Mouse (Mus musculus): ENCODE measurements around the gene Gm43720. TPM values are rescaled to one million over a fixed set of nuclear protein-coding genes. Genes with fewer than 3 reads are reported as not detected.
"Not testable (repeated sequence)": the region's sequence is repeated elsewhere in the genome, so short reads cannot be mapped to it uniquely, and the experiment has no call there.

Gm43720 gene
- polyA plus RNA-seq, 1 experiment from 2014 or later: 0.24 TPM

DNA sequence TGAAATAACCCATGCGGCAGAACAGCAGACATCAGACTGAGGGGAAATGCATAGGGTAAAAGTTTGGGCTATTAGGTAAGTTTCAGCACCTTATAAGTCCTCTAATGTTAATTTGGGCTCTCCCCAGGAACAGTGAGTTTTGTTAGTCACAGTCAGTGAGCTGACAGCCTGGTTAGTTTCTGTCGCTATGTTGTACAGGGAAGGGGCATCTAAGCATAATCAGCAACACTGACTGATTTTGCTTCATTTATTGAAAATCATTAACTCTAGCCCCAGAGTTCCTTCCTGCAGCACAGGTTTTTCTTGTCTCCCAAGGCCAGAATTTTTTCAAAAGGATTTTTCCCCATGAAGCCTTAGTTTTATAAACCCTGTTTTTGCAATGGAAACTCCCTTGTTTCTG, 46.0 kb downstream of the Gm43720 start:
- Histone ChIP-seq H3K27ac (no peak overlapping the region), H3K9me3 (no peaks in the 10 kb centered on the region), H3K36me3 (no peaks in the 10 kb centered on the region), H3K4me2 (no peak overlapping the region), H3K27me3 (no peaks in the 10 kb centered on the region), H3K9ac (no peak overlapping the region), H3K4me1 (no peaks in the 10 kb centered on the region), H3K4me3 (no peak overlapping the region)
- 77% methylated on average over 2 of the region's 2 CpGs for WGBS
- ATAC-seq (ENCODE audit: borderline replicate concordance, extremely low read depth, low FRiP score, low TSS enrichment): no peak

DNA sequence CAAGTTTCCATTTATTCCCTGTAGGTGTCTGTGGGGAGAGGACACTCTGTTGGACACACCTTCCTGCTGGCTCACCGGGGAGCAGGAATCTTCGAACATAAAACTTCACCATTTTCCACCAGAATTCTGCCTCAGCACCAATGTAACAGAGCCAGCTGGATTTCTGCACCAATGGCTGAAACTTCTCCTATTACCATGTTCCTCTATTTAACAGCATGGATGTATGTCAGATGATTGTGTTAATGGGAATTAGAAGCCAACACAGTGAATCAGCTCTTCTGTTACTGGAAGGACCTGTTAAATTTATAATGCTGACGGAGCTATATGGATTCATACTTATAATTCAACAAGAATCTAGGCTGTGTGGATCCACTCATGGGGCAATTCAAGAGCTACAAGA, 50.2 kb downstream of the Gm43720 start:
- Histone ChIP-seq H3K9ac (no peak overlapping the region), H3K4me3 (no peak overlapping the region), H3K36me3 (no peaks in the 10 kb centered on the region), H3K27me3 (no peaks in the 10 kb centered on the region), H3K27ac (no peak overlapping the region), H3K4me1 (no peaks in the 10 kb centered on the region), H3K4me2 (no peak overlapping the region), H3K9me3 (no peaks in the 10 kb centered on the region)
- no peak for ATAC-seq (ENCODE audit: borderline replicate concordance, extremely low read depth, low FRiP score, low TSS enrichment)
- WGBS: 85% methylated on average over 3 of the region's 3 CpGs

DNA sequence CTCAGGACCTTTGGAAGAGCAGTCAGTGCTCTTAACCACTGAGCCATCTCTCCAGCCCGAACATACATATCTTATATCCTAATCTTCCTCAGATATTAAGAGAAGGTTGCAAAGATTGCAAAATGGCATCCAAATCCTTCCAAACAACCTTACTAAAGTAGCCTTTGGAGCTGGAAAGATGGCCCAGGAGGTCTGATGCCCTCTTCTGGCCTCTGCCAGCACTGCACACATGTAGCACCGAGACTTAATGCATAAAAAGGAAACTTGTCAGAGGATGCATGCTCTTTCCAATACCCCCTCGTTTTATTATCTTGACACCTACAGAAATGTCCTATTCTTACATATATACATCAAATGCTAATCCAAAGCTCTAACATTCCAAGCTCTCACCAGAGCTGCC, 51.7 kb downstream of the Gm43720 start:
- H3K9ac ChIP-seq: no peak overlapping the region

DNA sequence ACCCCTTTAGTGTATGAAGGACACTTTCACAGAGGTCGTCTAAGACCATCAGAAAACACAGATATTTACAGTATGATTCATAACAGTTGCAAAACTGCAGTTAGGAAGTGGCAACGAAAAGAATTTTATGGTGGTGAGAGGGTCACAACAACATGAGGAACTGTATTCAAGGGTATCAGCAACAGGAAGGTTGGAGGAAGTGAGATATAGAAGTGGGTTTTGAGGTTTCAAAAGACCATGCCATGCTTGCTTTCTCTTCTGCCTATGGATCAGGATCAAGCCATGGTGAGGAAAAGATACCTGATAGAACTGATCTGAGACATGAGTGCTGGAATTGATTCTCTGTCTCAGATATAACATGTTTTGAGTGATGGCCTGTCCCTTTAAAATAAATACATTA, 52.4 kb downstream of the Gm43720 start:
- WGBS: 57% methylated on average over 2 of the region's 2 CpGs
- Histone ChIP-seq H3K9ac (no peak overlapping the region), H3K4me3 (no peak overlapping the region), H3K4me2 (no peak overlapping the region), H3K36me3 (no peaks in the 10 kb centered on the region), H3K9me3 (no peaks in the 10 kb centered on the region), H3K4me1 (no peaks in the 10 kb centered on the region), H3K27ac (no peak overlapping the region), H3K27me3 (no peaks in the 10 kb centered on the region)
- ATAC-seq (ENCODE audit: borderline replicate concordance, extremely low read depth, low FRiP score, low TSS enrichment): no peak

More for the DNA sequence above, 51.7 kb downstream of the Gm43720 start:
- Histone ChIP-seq H3K36me3 (no peaks in the 10 kb centered on the region), H3K4me1 (no peaks in the 10 kb centered on the region), H3K9me3 (no peaks in the 10 kb centered on the region), H3K4me3 (no peak overlapping the region), H3K4me2 (no peak overlapping the region), H3K27me3 (no peaks in the 10 kb centered on the region), H3K27ac (no peak overlapping the region)
- ATAC-seq (ENCODE audit: borderline replicate concordance, extremely low read depth, low FRiP score, low TSS enrichment): no peak
- 57% methylated on average over 3 of the region's 3 CpGs for WGBS

DNA sequence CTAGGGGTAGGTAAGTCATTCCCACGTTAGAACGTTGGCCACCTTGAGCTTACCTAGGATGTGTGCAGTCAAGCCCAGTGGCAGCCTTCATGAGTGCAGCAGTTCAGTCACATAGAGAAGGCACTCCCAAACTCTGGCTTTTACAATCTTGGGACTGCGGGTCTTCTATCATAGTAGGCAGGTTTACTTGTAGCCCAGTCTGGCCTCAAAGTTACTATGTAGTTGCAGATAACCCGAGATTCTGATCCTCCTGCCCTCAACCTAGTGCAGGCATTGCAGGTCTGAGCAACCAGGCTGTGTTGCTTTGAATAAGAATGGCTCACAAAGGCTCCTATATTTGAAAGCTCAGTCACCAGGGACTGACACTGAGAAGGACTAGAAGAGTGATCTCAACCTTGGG, 53.3 kb downstream of the Gm43720 start:
- Histone ChIP-seq H3K9ac (no peak overlapping the region), H3K4me1 (no peaks in the 10 kb centered on the region), H3K27me3 (no peaks in the 10 kb centered on the region), H3K36me3 (no peaks in the 10 kb centered on the region), H3K4me3 (no peak overlapping the region), H3K4me2 (no peak overlapping the region), H3K27ac (no peak overlapping the region), H3K9me3 (no peaks in the 10 kb centered on the region)
- no peak for ATAC-seq (ENCODE audit: borderline replicate concordance, extremely low read depth, low FRiP score, low TSS enrichment)
- 75% methylated on average over 4 of the region's 4 CpGs for WGBS

DNA sequence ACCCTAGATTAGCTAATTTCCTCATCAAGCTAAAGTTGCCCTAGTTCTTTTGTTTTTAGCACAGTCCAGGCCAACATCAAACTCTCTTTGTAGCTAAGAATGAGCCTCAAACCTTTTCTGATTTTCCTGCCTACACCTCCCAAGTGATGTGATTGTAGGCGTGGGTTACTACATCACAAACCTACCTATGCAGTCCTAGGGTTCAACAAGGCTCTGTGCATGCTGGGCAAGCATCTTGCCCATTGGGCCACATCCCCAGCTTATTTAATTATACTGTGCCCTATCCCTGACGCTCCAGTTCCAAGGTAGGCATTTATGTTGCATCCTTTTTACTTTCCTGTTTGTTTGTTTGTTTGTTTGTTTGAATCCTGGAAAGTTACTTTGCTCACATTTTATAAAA, 54.1 kb downstream of the Gm43720 start, which contains the start of gene Nxpe5:
Gene Nxpe5 (plus strand): TSS at position 199 of the 400 bp plus-strand sequence.
- H3K9ac ChIP-seq: no peak within 1 kb of the TSS
- no peak for ATAC-seq (ENCODE audit: borderline replicate concordance, extremely low read depth, low FRiP score, low TSS enrichment)

DNA sequence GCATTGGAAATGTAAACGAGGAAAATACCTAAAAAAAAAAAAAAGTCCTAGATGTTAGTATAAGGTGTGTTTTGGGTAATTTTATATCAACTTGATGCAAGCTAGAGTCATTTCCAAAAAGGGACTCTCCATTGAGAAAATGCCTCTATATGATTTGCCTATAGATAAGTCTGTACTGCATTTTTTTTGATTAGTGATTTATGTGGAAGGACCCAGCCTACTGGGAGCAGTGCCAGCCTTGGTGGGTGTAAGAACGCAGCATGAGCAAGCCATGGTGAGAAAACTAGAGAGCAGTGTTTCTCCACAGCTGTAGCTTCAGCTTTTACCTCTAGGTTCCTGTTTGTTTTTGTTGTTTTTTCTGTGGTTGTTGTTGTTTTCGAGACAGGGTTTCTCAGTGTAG, 56.5 kb downstream of the Gm43720 start:
- no peak overlapping the region for H3K4me2 ChIP-seq
- no peaks in the 10 kb centered on the region for H3K9me3 ChIP-seq
- no peak for ATAC-seq (ENCODE audit: borderline replicate concordance, extremely low read depth, low FRiP score, low TSS enrichment)
- no peak overlapping the region for H3K27ac ChIP-seq
- WGBS: 45% methylated on average over 3 of the region's 3 CpGs
- H3K4me3 ChIP-seq: no peak overlapping the region
- no peaks in the 10 kb centered on the region for H3K36me3 ChIP-seq
- no peaks in the 10 kb centered on the region for H3K4me1 ChIP-seq
- H3K9ac ChIP-seq: no peak overlapping the region
- no peaks in the 10 kb centered on the region for H3K27me3 ChIP-seq

More for the DNA sequence above, 54.1 kb downstream of the Gm43720 start, which contains the start of gene Nxpe5:
- H3K36me3 ChIP-seq: no peaks in the 10 kb centered on the region
- H3K4me3 ChIP-seq: no peak within 1 kb of the TSS
- no peaks in the 10 kb centered on the region for H3K9me3 ChIP-seq
- 46% methylated on average over 2 of the region's 2 CpGs for WGBS
- no peaks in the 10 kb centered on the region for H3K4me1 ChIP-seq
- no peak within 1 kb of the TSS for H3K4me2 ChIP-seq
- no peak within 1 kb of the TSS for H3K27ac ChIP-seq
- H3K27me3 ChIP-seq: no peaks in the 10 kb centered on the region

DNA sequence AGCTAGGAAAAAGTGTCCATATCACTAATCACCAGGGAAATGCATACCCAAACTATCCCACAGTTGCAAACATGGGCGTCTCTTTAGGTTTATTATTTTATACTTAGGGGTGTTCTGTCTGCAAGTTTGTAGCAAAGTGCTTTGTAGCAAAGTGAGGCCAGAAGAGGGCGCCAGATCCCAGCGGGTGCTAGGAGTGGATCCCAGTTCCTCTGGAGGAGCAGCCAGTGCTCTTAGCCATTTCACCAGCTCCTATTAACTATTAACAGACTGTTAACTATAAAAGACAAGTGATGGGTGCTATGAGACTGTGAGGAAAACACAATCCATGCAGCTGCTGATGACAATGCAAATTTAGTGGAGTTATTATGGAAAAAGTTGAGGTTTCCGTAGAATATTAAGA, 57.6 kb downstream of the Gm43720 start:
- ATAC-seq (ENCODE audit: borderline replicate concordance, extremely low read depth, low FRiP score, low TSS enrichment): no peak
- H3K4me3 ChIP-seq: no peak overlapping the region
- H3K4me1 ChIP-seq: no peaks in the 10 kb centered on the region
- no peaks in the 10 kb centered on the region for H3K9me3 ChIP-seq
- no peaks in the 10 kb centered on the region for H3K36me3 ChIP-seq
- H3K27me3 ChIP-seq: no peaks in the 10 kb centered on the region
- no peak overlapping the region for H3K9ac ChIP-seq
- 24% methylated on average over 4 of the region's 4 CpGs for whole genome bisulfite sequencing
- H3K27ac ChIP-seq: no peak overlapping the region
- no peak overlapping the region for H3K4me2 ChIP-seq

DNA sequence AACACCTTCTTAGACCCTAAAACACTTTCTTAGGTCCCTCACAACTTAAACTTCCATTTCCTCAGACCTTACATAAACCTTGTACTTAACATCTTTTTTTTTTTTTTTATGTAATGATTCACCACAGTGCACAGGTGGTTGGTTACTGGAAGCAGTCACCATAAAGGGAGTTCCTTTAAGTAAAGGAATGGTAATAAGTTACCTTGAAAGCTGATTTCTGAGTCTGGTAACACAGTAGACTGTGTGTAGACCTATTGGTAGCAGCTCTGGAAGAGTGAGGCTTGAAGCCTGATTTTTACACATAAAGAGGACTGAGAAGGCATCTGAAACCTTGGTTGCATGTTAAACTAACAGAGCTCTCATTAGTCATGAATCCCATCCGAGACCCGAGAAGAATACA, 59.9 kb downstream of the Gm43720 start:
- Histone ChIP-seq H3K36me3 (no peaks in the 10 kb centered on the region), H3K4me3 (no peak overlapping the region), H3K4me2 (no peak overlapping the region), H3K9me3 (no peaks in the 10 kb centered on the region), H3K27ac (no peak overlapping the region), H3K4me1 (no peaks in the 10 kb centered on the region), H3K9ac (no peak overlapping the region), H3K27me3 (no peaks in the 10 kb centered on the region)
- WGBS: 38% methylated on average over 2 of the region's 2 CpGs
- no peak for ATAC-seq (ENCODE audit: borderline replicate concordance, extremely low read depth, low FRiP score, low TSS enrichment)

DNA sequence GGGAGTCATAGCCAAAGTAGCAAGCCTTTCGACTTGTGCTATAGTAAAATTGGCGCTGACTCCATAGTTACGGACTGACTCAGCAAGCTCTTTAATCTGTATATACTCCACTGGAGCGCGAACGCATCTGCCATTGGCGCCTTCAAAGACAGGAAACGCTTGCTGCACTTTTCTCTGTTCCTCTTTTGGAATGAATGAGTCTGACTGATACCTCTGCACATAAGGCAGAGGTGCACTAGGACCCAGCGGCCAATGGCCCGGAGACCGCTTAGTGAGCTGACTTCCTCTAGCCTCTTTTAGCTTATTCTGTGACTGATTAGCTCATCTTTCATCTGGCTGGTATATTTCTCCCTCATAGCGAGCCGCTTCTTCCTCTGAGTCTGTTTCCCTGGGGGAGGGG, 63.1 kb downstream of the Gm43720 start:
- H3K27ac ChIP-seq; H3K9me3 ChIP-seq; H3K4me1 ChIP-seq; H3K9ac ChIP-seq; H3K4me3 ChIP-seq; ATAC-seq (ENCODE audit: borderline replicate concordance, extremely low read depth, low FRiP score, low TSS enrichment); H3K36me3 ChIP-seq; H3K27me3 ChIP-seq; H3K4me2 ChIP-seq: not testable (repeated sequence)
- 91% methylated on average over 13 of the region's 13 CpGs for WGBS

Other genes with a start within 250 kb of the Gm43720 start
- gene Smok3c, start 226.8 kb downstream of the Gm43720 start, polyA plus RNA-seq (2015; fragmentation: Nextera tagmentation; extraction: Ambion mirVana): not detected in 2 replicates
- 15.8 and 16.6 TPM in 2 replicates for gene Zkscan1, start 194.9 kb downstream of the Gm43720 start, polyA plus RNA-seq (2015; fragmentation: Nextera tagmentation; extraction: Ambion mirVana)
- gene Zscan21, start 163.1 kb downstream of the Gm43720 start, polyA plus RNA-seq (2015; fragmentation: Nextera tagmentation; extraction: Ambion mirVana): 61.3 and 66.3 TPM in 2 replicates
- 20.8 and 21.3 TPM in 2 replicates for gene Zfp113, start 124.2 kb downstream of the Gm43720 start, polyA plus RNA-seq (2015; fragmentation: Nextera tagmentation; extraction: Ambion mirVana)
- 316 and 320 TPM in 2 replicates for gene Cops6, start 118.9 kb downstream of the Gm43720 start, polyA plus RNA-seq (2015; fragmentation: Nextera tagmentation; extraction: Ambion mirVana)
- gene Ap4m1, start 108.0 kb downstream of the Gm43720 start, polyA plus RNA-seq (2015; fragmentation: Nextera tagmentation; extraction: Ambion mirVana): 22.8 and 26.2 TPM in 2 replicates
- 216 and 228 TPM in 2 replicates for gene Mcm7, start 107.5 kb downstream of the Gm43720 start, polyA plus RNA-seq (2015; fragmentation: Nextera tagmentation; extraction: Ambion mirVana)
- gene Taf6, start 92.5 kb downstream of the Gm43720 start, polyA plus RNA-seq (2015; fragmentation: Nextera tagmentation; extraction: Ambion mirVana): 86.7 and 92.3 TPM in 2 replicates
- 61.0 and 63.5 TPM in 2 replicates for gene Cnpy4, start 92.5 kb downstream of the Gm43720 start, polyA plus RNA-seq (2015; fragmentation: Nextera tagmentation; extraction: Ambion mirVana)
- 9.1 and 9.7 TPM in 2 replicates for gene Mblac1, start 85.6 kb downstream of the Gm43720 start, polyA plus RNA-seq (2015; fragmentation: Nextera tagmentation; extraction: Ambion mirVana)
- not detected in 2 replicates for gene Nxpe5, start 54.1 kb downstream of the Gm43720 start, polyA plus RNA-seq (2015; fragmentation: Nextera tagmentation; extraction: Ambion mirVana)
- gene Lamtor4, start 24.5 kb downstream of the Gm43720 start, polyA plus RNA-seq (2015; fragmentation: Nextera tagmentation; extraction: Ambion mirVana): 58.1 and 58.6 TPM in 2 replicates
- 4.5 and 5.7 TPM in 2 replicates for gene BC037034, start 15.9 kb downstream of the Gm43720 start, polyA plus RNA-seq (2015; fragmentation: Nextera tagmentation; extraction: Ambion mirVana)
- gene Gal3st4, start 7.1 kb downstream of the Gm43720 start, polyA plus RNA-seq (2015; fragmentation: Nextera tagmentation; extraction: Ambion mirVana): 1.1 and 2.0 TPM in 2 replicates
- gene Gpc2, start within 50 bp of the Gm43720 start, polyA plus RNA-seq (2015; fragmentation: Nextera tagmentation; extraction: Ambion mirVana): 18.9 and 20.6 TPM in 2 replicates
- 2.6 and 3.6 TPM in 2 replicates for gene Stag3, start 282 bp upstream of the Gm43720 start, polyA plus RNA-seq (2015; fragmentation: Nextera tagmentation; extraction: Ambion mirVana)
- gene Pvrig, start 62.0 kb upstream of the Gm43720 start, polyA plus RNA-seq (2015; fragmentation: Nextera tagmentation; extraction: Ambion mirVana): 0.39 TPM in 1 of 2 replicates, not detected in the other
- gene Zfp157, start 161.5 kb upstream of the Gm43720 start, polyA plus RNA-seq (2015; fragmentation: Nextera tagmentation; extraction: Ambion mirVana): 33.3 and 36.1 TPM in 2 replicates

Measured in lung, embryonic 15.5 days (tissue).